Mouse (Mus musculus) v-Abl transformed pro-B cells (cell line): ENCODE results near the gene Upk2.
"Not testable (repeated sequence)": the region's sequence is repeated elsewhere in the genome, so short reads cannot be mapped to it uniquely, and the experiment has no call there.

ENCODE experiments used
- in situ Hi-C, 2 experiments: fragments of 400-800 bp; cut with MboI; formaldehyde crosslinking; loops; one replicate each; pipeline ENCODE4 v1.15.1; 2025; ENCODE audit not compliant: unreplicated experiment in 2 of 2

Gene Upk2

GRCm38 (mm10) chr9:44412781-44413180 is 42.0 kb downstream of the Upk2 start:
- in situ Hi-C loops: no loop called here

- in situ Hi-C loops: no loop called here
Measured at GRCm38 (mm10) chr9:44412306-44412705, 42.5 kb downstream of the Upk2 start.

- in situ Hi-C loops: no loop called here
Measured at GRCm38 (mm10) chr9:44411601-44412130, 43.1 kb downstream of the Upk2 start.

GRCm38 (mm10) chr9:44410647-44411336 is 44.0 kb downstream of the Upk2 start:
- in situ Hi-C loops: no loop called here

GRCm38 (mm10) chr9:44408693-44409092 is 46.1 kb downstream of the Upk2 start:
- in situ Hi-C loops: not testable (repeated sequence)

- in situ Hi-C loops: no loop called here
Measured at GRCm38 (mm10) chr9:44407752-44408097, 47.1 kb downstream of the Upk2 start.

GRCm38 (mm10) chr9:44406906-44407751 is 47.6 kb downstream of the Upk2 start, which contains the start of the genes Rps25 and Trappc4:
Gene Rps25 (plus strand): TSS chr9:44407139.
Gene Trappc4 (minus strand): TSS chr9:44407600.
- in situ Hi-C loops: no loop called here

GRCm38 (mm10) chr9:44405011-44405410 is 49.8 kb downstream of the Upk2 start:
- in situ Hi-C loops: no loop called here
